Mouse (Mus musculus) splenic B cell, adult 2 months (primary cell): ENCODE results near the gene Muc4.

Experiments used
- DNase-seq: peaks from one replicate; pipeline ENCODE4 v3.0.0-alpha.2; 2011; ENCODE audit warnings: low read depth, low spot score
- H3K27me3 ChIP-seq: 2 replicates; pipeline ENCODE4 v1.6.1; 2012; ENCODE audit warnings: mild to moderate bottlenecking, low read length, moderate library complexity, mixed read lengths; ENCODE audit not compliant: control insufficient read depth, poor library complexity, insufficient read depth, severe bottlenecking
- H3K36me3 ChIP-seq: 2 replicates; pipeline ENCODE4 v1.6.1; 2012; ENCODE audit warnings: mild to moderate bottlenecking, low read length, moderate library complexity, mixed read lengths; ENCODE audit not compliant: control insufficient read depth, poor library complexity, insufficient read depth, severe bottlenecking

Muc4 gene

GRCm38 (mm10) chr16:32710426-32711070 is 25.1 kb upstream of the Muc4 start:
- Histone ChIP-seq H3K27me3 (no peaks in the 10 kb centered on the region), H3K36me3 (no peaks in the 10 kb centered on the region)
- DNase-seq, result no peak

GRCm38 (mm10) chr16:32712202-32712601 is 23.5 kb upstream of the Muc4 start:
- Histone ChIP-seq H3K36me3 (no peaks in the 10 kb centered on the region), H3K27me3 (no peaks in the 10 kb centered on the region)
- DNase-seq, result no peak

GRCm38 (mm10) chr16:32713556-32713955 is 22.1 kb upstream of the Muc4 start:
- H3K27me3 ChIP-seq, result no peaks in the 10 kb centered on the region
- no peaks in the 10 kb centered on the region for H3K36me3 ChIP-seq
- DNase-seq, result no peak

- no peaks in the 10 kb centered on the region for H3K27me3 ChIP-seq
- DNase-seq, result no peak
- no peaks in the 10 kb centered on the region for H3K36me3 ChIP-seq
Observed at GRCm38 (mm10) chr16:32715364-32715763, 20.3 kb upstream of the Muc4 start.

- Histone ChIP-seq H3K27me3 (no peaks in the 10 kb centered on the region), H3K36me3 (no peaks in the 10 kb centered on the region)
Observed at GRCm38 (mm10) chr16:32723163-32723562, 12.5 kb upstream of the Muc4 start.

GRCm38 (mm10) chr16:32723767-32724166 is 11.9 kb upstream of the Muc4 start:
- Histone ChIP-seq H3K27me3 (no peaks in the 10 kb centered on the region), H3K36me3 (no peaks in the 10 kb centered on the region)
- no peak for DNase-seq

More at GRCm38 (mm10) chr16:32723163-32723562, 12.5 kb upstream of the Muc4 start:
- DNase-seq, result no peak

GRCm38 (mm10) chr16:32724259-32724658 is 11.4 kb upstream of the Muc4 start:
- Histone ChIP-seq H3K27me3 (no peaks in the 10 kb centered on the region), H3K36me3 (no peaks in the 10 kb centered on the region)
- DNase-seq, result no peak

- H3K27me3 ChIP-seq, result no peaks in the 10 kb centered on the region; the same call in 1 of the 2 replicates
- DNase-seq, result no peak
- H3K36me3 ChIP-seq, result no peaks in the 10 kb centered on the region
Observed at GRCm38 (mm10) chr16:32726501-32726900, 9.2 kb upstream of the Muc4 start.

GRCm38 (mm10) chr16:32728240-32728639 is 7.4 kb upstream of the Muc4 start:
- no peak for DNase-seq
- Histone ChIP-seq H3K27me3 (no peaks in the 10 kb centered on the region; the same call in 1 of the 2 replicates), H3K36me3 (no peaks in the 10 kb centered on the region)

- DNase-seq, result no peak
Observed at GRCm38 (mm10) chr16:32728730-32729129, 7.0 kb upstream of the Muc4 start.

GRCm38 (mm10) chr16:32733213-32733612 is 2.5 kb upstream of the Muc4 start:
- DNase-seq, result no peak
- Histone ChIP-seq H3K27me3 (no peaks in the 10 kb centered on the region; the same call in 1 of the 2 replicates), H3K36me3 (no peaks in the 10 kb centered on the region)

More at GRCm38 (mm10) chr16:32728730-32729129, 7.0 kb upstream of the Muc4 start:
- Histone ChIP-seq H3K27me3 (no peaks in the 10 kb centered on the region; the same call in 1 of the 2 replicates), H3K36me3 (no peaks in the 10 kb centered on the region)

GRCm38 (mm10) chr16:32736022-32736421 is 336 bp downstream of the Muc4 start:
- Histone ChIP-seq H3K27me3 (no peaks in the 10 kb centered on the region), H3K36me3 (no peaks in the 10 kb centered on the region)
- DNase-seq, result no peak

GRCm38 (mm10) chr16:32740003-32740663 is 4.4 kb downstream of the Muc4 start:
- Histone ChIP-seq H3K27me3 (no peaks in the 10 kb centered on the region), H3K36me3 (no peaks in the 10 kb centered on the region)
- DNase-seq, result no peak

- no peak for DNase-seq
- Histone ChIP-seq H3K36me3 (no peaks in the 10 kb centered on the region), H3K27me3 (no peaks in the 10 kb centered on the region)
Observed at GRCm38 (mm10) chr16:32741366-32741765, 5.7 kb downstream of the Muc4 start.

GRCm38 (mm10) chr16:32742712-32743111 is 7.0 kb downstream of the Muc4 start:
- Histone ChIP-seq H3K27me3 (no peaks in the 10 kb centered on the region), H3K36me3 (no peaks in the 10 kb centered on the region)
- no peak for DNase-seq
